Mouse (Mus musculus): ENCODE data around the gene Tnfsfm13.

DNA sequence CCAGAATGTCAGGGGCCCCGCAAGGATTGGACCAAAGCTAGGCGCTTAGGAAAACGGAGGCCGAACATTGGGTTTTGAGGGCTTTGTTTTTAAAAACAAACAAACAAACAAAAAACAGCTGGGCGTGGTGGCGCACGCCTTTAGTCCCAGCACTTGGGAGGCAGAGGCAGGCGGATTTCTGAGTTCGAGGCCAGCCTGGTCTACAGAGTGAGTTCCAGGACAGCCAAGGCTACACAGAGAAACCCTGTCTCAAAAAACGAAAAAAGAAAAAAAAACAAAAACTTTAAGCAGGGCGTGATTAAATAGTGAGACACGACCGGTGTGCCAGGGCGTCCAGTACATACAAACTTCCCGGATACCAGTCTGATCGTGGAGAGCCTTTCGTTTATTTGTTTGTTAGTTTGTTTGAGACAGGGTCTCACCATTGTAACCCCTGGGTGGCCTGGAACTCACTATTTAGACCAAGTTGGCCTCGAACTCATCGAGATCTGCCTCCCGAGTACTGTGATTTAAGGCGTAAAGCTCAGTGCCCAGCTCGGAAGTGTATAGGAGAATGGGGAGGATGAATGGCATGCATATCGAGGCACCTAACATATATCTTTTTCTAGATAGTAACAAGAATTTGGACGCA is 13.6 kb downstream of the Tnfsfm13 start:
- TF ChIP-seq POLR2A (IDR thresholded peaks at IDR 0.05; ENCODE audit: borderline replicate concordance, low read depth, low read length) (no peak), CTCF (IDR thresholded peaks at IDR 0.05; ENCODE audit: low read depth, low read length) (no peak)
